Mouse (Mus musculus) cerebellum, adult 11 months (tissue): ENCODE data around the gene Spats2.
"Not testable (repeated sequence)": the region's sequence is repeated elsewhere in the genome, so short reads cannot be mapped to it uniquely, and the experiment has no call there.

Experiments used
- DNase-seq: peaks from one replicate; pipeline ENCODE4 v3.0.0; 2022

The Spats2 gene

DNA sequence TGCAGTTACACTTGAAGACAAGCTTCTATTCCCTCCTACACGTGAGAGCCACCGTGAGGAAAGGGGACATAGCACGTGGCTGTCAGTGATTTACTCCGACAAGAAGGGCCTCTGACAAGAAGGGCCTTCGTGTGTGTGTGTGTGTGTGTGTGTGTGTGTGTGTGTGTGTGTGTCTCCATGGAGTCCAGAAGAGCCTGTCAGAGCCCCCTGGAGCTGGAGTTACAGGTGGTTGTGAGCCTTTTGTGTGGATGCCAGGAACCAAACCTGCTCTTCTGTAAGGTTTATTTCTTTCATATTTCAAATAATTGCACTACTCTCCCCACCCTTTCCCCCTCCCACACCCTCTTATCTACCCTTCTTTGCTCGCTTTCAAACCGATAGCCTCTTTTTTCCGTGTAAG lies 25.6 kb downstream of the Spats2 start:
- no peak for DNase-seq

DNA sequence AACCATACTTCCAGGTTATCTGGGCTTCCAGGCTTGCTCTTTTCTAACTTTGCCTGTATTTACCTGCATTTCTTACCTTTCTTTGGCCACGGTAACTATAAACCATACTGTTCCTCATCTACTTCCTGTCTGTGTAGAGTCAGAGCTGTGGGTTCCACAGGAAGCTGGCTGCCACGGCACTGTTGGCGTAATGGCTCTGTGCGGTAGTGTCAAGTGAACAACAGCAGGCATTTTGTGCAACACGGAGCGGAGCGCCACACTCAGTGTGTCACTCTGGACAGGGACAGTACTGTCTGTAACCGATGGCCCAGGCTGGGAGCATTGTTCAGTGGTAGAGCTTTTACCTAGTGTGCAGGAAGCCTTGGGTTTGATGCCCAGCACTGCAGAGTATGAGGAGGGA lies 27.8 kb downstream of the Spats2 start:
- no peak for DNase-seq

DNA sequence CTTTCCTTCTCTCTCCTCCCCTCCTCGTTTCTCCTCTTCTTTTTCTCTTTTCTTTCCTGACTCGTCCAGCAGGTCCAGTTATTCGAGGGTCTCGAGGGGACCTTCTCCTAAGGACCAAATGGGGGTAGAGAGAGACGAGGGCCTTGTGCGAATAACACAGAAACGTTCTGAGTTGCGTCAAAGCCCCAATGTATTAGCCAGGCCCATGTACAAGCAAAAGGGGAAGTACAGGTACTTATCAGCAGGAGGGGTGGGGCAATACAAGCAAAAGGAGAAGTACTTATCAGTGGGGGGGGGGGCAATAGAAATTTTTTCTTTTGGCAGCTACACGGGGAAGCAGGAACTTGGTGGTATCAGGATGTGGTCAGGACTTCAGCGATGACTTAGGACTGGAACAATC lies 28.8 kb downstream of the Spats2 start:
- DNase-seq, result not testable (repeated sequence)

DNA sequence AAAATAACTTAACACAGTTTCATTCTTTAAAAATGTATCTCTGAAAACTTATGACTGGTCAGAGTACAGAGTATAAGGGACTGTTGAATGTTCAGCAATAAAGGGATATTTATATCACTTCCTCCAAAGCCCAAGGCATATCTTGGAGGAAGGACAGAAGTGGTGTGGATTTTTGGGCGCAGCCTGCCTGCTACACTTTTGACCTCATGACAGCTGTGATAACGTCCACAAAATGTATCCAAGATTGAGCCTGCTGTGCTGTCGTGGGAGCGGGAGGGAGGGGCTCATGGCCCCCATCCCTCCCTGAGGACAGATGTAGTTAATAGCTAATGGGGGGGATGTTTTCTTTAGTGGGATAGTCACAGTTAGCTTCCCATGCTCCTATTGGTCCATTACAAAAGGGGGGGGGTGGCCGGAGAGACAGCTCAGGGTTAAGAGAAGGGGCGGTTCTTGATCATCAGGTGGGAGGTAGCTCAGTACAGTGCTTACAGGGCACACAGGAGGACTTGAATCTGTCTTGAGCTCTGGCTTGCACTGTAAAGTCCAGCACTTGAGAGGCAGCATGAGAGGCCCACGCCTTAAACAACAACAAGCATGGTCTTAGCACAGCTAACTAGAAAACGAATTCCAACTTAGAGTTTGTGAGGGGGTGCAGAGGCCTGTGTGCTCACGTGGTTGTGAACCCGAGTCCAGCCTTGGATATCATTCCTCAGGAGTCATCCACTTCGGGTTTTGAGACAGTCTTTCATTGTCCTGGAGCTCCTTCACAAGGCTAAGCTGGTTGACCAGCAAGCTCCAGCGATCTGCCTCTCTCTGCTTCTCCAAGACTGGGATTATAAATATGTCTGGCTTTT lies 38.0 kb downstream of the Spats2 start:
- no peak for DNase-seq

DNA sequence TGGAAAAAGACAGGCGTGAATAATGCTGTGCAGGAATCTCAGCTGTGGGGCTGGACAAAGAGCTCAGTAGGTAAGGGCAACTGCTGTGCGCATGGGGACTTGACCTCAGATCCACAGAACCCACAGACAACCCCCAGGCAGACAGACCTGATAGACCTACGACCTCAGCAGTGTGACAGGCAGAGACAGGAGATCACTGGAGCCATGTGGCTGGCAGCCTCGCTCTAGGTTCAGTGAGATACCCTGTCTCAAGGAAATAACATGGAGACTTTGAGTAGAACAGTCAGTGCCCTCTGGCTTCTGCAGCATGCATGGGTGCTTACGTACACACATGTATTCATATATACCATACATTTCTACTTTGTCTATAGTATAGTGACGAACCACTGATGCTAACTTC lies 46.4 kb downstream of the Spats2 start:
- DNase-seq, result no peak

DNA sequence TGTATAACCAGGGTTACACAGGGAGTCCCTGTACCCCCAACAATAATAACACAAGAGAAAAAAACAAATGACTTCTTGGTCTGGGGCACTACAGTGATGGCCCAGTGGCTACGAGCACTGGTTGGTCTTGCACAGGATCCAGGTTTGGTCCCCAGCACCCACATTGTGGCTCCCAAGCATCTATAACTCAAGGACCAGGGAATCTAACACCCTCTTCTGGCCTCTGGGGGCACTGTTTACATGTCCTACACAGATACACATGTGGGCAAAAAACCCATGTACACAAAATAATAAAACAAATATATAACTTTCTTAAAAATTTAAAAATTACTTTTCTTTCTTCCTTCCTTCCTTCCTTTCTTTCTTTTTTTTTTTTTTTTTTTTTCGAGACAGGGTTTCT lies 53.9 kb downstream of the Spats2 start:
- DNase-seq, result no peak

DNA sequence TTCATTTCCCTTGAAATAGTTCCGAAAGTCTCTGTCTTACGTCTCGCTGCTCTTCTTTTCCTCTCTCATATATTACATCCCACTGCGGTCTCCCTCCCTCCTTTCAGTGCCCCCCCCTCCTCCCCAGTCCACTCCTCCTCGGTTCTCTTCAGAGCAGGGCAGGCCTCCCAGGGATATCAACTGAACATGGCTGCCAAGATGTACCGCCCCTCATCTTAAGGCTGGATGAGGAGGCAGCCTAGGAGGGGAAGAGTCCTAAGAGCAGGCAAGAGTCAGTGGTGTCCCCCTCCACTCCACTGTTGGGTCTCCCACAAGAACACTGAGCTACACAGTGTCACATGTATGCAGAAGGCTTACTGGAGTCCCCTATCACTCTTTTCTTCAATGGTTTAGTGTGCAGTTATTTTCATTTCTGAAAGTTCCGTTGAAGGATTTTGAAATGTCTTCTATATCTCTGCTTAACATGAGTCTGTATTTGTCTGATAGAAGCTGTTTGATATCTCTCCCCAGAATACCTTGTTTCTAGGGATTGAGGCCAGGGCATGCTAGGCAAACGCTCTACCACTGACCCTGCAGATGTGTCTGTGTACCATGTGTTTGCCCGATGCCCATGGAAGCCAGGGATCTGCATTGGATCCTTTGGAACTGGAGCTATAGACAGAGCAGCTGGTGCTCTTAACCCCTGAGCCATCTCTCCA lies 58.6 kb downstream of the Spats2 start:
- no peak for DNase-seq

DNA sequence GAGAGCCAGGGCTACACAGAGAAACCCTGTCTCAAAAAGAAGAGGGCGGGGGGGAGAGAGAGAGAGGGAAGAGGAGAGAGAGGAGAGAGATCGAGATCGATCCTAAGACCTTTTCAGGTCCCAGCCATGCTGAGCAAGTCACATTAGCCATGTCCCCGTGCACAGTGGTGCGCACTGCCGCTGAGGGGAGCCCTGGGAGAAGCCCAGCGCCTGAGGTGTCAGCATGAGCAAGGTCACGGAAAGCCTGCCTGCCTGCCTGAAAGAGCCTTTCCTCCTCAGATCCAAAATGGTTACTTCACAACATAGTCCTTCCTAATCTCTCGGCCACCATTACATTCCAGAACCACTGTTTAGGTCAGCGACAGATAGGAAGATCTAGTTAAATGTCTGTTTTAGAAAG lies 68.6 kb downstream of the Spats2 start:
- no peak for DNase-seq

DNA sequence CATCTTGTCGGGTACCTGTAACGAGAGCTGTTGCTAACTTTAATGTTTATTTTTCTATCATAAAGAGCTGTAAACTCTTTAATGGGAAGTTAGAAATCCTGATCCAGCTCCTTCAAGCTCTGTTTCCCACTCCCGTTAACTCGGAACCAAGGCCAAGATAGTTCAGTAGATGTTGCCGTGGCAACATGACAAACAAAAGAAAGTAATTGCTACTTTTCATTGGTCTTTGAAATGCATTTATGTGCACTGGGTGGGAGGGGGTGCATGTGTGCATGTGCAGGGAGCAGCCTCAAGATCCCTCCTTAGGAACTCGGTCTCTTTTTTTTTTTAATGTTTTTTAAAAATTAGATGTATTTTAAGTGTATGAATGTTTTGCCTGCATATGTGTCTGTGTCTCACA lies 69.3 kb downstream of the Spats2 start:
- no peak for DNase-seq

DNA sequence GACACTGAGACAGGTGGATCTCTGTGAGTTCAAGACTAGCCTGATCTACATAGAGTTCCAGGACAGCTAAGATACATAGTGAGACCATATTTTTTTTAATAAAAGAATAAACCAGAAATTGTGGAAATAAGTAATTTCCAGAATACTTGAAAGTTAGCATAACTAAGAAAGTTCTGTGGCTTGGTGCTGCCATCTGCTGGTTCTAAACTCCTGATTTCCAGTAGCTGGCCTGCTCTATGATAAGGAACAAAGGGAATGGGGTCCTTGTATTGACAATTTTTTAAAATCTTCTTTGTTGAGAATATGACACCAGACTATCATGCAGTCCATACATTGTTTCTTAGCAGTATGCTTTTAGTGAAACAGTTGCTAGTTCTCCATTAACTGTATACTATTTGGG lies 73.0 kb downstream of the Spats2 start:
- DNase-seq, result no peak

DNA sequence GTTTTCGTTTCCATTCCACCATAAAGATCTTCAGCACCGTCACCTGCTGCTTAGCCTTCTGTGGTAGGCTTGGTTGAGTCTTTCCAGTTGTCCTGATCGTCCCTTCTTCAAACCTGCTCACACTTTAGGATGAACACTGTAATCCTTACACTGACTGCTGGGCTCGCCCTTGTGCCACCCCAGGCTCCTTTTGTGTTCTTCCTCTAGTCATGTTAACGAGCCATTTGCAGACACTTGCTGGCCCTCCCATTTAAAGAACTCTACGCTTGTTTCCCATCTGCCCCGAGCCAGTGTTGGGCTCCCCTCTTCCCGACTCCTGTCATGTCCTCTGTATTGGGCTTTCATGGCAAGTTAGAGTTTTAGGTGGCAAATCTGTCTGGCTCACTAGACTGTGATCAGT lies 80.2 kb downstream of the Spats2 start:
- DNase-seq, result no peak

DNA sequence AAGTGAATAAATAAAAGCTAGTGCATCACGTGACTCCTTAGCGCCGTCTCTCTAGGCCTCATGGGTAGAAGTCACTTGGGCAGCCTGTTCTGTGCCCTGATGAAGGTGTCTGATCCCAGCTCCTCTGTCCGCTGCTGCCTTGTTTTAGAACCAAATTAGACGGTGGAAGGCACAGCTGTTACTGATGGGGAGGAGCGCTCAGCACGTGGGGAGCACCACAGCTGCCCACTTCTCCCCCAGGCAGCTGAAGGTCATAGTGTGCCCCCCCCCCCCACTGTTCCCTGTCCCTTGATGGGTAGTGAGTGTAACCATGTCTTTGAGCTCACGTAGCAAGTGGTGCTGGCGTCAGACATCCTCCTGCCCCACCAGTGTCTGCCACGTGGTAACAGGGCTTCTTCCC lies 87.5 kb downstream of the Spats2 start:
- no peak for DNase-seq

DNA sequence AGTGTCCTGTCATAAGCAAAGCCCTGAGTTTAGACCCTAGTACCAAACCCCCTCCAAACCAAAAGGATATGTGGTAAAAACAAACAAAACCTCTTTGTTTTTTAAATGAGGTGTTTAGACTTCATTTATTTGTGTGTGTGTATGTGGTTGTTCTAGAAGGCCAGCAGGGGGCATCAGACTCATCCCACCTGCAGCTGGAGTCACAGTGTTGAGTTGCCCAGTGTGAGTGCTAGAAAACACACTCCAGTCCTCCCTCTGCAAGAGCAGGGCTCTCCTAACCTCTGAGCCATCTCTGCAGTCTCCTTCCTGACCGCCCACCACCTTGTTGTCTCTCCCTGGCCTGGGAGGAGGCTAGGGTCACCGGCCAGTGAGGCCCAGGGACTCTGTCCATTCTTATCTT lies 89.2 kb downstream of the Spats2 start:
- no peak for DNase-seq

DNA sequence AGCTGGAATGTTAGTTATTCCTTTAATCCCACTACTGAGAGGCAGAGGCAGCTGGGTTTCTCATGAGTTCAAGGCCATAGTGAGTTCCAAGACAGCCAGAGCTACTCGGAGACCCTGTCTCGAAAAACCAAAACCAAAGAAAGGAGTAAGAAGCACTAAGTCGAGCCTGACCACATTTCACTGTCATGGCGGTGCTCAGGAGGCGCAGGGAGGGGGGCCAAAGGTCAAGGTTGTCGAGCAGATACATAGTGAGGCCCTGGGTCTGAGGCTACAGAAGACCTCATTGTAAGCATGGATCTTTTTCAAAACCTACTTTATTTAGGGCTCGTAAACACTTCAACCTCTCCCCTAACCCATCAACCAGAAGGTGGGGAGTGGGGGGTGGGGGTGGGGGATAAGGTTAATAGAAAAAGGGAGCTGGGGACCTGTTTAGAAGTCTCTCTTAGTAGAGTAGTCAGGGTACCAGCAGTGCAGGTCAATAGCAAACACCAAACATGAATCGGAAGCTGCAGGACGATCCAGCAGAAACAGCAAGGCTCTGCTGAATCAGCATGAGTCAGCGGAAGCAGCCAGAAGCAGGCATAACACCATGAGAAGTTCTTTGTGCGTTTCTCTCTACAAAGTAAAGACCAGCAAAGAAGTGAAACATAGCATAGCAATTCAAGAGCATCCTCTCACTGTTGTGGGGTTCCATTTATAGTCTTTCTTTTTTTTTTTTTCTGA lies 90.2 kb downstream of the Spats2 start:
- no peak for DNase-seq

DNA sequence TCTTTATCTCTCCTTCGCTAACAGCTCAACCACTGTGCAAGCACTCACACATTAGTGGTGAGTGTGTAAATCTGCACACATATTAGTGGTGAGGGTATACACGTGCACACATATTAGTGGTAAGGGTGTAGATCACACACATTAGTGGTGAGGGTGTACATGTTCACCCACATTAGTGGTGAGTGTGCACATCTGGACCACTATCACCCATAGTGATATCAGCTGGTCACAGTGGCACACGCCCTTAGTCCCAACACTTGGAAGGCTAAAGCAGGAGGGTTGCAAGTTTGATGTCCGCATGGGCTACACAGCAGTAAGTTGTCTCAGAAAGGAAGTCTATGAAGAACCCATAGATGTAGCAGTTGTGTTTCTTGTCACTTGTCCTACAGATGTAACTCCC lies 91.9 kb downstream of the Spats2 start:
- no peak for DNase-seq

DNA sequence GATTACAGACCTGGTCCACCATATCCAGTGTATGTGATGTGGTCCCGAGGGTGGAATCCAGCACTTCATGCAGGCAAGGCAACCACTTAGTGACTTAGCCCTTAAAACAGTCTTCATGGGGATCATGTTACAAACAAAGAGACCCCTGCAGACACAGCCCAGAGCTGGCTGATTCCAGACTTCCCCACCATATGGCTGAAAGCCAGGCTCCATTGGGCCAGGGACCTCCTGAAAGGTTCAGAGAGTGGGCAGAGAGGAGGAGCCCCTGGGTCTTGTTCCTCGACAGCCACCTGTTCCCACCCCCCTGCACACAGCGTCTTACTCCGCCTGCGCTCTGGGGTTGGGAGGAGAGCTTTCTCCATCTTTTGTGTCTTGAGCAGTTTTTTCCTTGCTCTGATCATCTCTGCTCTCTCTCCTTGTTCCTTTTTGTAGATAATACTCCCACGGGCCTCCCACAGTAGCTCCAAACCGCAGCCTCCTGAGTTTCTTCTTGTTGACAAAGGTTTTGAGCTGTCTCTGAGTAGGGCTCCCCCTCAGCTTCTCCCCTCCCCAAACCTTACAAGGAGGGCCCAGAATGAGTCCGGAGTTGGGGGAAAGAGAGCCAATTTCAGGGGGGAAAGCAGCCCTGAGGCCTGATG lies 95.7 kb downstream of the Spats2 start:
- DNase-seq, result no peak

DNA sequence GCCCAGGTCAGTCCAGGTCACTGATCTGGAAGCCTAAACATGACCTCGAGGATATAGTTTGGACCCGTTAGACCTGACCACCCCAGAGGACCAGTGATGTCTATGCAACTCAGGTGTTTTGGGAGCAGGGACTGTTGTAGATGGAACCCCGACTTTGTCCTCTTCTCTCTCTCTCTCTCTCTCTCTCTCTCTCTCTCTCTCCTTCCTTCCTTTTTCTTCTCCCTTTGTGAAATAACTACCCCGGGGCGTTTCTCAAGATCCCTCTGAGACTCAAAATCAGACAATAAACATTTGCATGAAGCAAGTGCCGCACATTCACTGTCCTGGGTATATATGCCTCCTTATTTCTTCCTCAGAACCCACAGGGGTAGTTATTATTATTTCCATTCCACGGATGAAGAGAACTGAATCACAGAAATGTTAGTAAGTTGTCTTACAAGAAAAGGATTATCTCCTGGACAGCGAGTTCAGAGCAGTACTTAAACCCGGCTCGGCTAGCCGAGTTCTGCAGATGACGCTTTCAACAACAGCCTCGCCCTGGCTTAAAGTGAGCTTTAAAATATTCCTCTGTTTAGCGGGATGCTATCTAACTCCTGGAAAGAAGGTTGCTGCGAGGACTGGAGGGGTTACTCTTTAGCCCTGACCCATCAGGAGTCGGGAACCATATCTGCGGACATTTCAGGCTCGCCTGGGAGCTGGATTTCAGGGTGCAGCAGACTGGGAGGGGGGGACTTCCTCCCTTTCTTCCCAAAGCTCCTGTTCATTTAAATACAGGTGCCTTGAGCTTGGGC lies 97.3 kb downstream of the Spats2 start:
- no peak for DNase-seq

DNA sequence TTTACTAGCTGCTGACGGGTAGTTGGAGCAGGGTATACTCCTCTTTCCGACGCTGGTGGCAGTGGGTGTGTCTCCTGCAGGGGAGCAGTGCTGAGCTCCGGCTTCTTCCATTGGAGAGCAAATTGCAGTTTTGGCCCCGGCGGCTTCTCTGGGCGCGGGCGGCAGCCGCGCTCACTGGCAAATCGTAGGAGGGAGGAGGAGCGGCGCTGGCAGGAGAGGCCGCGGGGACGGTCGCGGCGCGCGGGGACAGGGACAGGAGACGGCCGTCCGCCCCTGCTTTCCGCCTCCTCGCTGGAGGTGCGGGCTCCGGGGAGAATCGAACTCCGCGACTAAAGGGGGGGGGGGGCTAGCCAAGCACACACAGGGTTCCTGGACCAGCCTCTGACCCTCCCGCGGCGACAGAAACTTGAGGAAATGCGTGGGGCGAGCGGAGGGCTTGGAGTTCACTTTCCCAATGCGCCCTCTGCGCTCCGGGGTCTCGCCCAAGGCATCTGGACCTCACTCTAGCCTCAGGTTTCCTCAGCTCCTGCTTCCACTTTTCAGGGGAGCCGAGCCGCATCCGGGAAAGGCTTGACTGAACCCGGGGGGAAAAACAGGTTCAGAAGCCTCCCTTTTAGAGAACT lies 98.0 kb downstream of the Spats2 start:
- DNase-seq, result peak; percentile 39

DNA sequence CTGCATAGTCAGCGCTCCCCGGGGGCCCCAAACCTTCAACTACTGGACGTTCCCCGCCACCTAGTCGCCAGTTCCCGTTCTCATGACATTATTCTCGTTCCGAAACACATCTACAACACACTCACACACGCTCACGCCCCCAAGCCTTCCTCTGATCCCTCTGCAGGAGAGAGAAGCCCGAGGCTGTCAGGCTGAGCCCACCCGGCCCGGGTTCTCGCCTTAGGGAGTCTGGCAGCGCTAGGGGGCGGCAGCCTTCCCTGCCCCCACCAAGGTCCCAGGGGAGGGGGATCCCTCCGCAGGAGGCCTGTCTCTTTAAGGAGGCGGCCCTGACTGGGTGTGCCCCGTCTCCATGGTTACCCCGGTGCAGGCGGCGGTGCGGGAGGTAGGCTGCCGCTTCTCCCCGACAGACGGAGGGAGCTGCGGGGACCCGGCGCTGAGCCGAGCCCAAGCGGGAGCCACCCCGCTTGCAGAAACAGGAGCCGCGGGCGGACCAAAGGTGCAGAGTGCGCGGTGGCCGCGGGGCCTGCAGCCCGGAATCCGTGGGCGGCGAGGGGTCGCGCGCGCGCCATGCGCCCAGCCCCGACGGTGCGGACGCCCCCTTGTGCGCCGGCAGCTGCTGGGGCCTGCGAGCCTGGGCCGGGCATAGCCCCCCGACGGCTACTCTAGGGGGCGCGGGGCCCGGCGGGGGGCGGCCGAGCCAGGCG lies 98.6 kb downstream of the Spats2 start, which contains the start of gene Kcnh3:
Kcnh3 (plus strand) TSS at position 654 of the 704 bp plus-strand sequence.
- DNase-seq, result peak; percentile 43

DNA sequence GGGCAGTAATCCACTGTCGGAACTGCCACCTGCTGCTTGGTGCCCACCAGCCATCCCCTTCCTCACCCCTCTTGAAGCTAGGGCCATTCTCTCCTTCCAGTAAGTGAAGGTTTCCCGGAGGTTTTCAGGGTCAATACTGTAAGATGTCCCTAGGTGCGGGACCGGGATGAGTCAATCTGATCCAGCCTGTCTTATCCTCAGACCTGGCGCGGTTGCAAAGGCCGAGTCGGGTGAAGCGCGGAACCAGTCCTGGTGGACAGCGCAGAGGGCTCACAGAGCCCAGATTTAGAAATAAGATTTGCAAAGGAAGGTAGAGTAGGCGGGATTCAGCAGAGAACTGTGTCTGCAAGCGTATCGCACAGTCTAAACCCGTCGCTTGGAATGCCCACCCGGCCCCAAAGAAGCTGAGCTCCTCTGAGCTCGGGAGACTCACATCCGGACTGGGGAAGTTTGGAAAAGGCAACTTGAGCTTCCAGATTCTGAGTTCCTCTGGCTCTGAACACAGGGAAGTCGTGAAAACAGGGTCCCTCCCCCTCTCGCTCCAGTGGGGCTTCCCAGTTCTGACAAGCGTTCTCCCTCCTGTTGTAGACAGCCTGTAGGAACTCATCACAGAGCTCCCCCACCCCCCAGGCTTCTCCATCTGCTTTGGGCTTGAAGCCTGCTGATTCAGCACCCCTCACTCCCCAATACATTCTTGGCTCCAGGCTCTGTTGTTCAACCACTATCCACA lies 99.5 kb downstream of the Spats2 start:
- no peak for DNase-seq

DNA sequence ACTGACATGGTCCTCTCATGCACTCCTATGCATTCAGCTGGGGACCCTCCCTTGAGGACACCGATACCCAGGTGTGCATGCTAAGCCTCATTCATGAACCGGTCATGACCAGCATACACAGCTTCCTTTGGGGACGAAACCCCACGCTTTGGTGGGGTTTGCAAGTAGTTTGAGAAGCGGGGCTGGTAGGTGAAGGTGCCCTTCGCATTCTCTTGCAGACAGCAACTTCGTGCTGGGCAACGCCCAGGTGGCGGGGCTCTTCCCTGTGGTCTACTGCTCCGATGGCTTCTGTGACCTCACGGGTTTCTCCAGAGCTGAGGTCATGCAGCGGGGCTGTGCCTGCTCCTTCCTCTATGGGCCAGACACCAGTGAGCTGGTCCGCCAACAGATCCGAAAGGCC lies 100.4 kb downstream of the Spats2 start:
- no peak for DNase-seq
